Mouse (Mus musculus): ENCODE data around the gene Sowaha.

The Sowaha gene

DNA sequence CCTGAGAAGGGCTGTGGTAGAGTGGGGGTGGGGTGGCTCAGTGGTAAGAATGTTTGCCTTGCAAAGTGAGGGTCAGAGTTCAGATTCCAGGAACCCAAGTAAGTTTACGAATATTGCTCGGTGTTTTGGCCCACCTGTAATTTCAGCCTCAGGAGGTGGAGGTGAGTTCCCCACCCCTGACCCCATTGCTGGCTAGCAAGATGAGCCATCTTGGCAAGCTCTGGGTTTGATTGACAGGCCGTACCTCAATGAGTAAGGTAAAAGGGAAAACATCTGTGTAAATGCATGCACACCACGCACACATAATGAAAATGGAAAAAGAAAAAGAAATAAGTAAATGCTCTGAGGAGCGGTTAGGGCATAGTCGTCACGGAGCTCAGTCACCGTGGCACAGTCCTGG lies 24.3 kb upstream of the Sowaha start:
- DNase-seq: no peak

- no peak for DNase-seq
Measured at GRCm38 (mm10) chr11:53503738-53504137, 23.7 kb upstream of the Sowaha start.

GRCm38 (mm10) chr11:53502039-53502765 lies 22.1 kb upstream of the Sowaha start:
- DNase-seq: no peak

DNA sequence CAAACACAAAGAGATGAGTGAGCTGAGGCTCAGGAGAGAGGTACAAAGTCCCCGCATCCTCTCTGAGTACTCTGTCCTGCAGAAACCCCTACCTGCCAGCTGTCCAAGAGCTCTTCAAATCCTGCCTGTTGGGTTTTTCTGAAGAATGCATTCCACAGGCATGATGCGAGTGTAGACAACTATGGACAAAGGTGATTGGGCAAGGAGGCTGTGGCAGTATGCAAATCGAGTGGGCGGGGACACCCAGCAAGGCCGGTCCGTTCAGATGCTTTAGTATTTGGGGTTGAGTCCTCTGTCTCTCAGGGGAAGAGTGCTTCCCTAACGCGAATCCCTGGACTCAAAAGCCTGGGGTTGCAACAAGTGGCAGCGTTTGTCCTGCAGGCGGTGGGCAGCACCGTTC lies 20.5 kb upstream of the Sowaha start:
- peak in 1 of 2 experiments; percentile 50 for DNase-seq

DNA sequence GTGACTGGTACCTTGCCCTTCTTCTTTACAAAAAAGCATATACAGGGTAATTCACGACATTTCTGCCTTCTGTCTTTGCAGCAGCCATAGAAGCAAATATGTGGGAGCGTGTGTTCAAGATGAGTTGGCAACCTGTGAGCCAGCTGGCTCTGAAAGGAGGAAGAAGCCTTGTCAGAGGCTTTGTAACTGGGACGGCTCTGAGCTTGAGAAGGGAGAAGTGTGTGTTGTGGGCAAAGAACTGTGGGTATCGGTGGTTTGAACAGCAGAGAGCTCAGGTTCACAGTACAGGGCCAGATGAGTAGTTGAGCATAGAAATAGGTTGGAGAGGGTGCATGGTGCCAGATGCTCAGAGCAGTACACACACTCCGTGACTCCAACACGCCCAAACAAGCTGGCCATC lies 16.9 kb upstream of the Sowaha start:
- no peak for DNase-seq

GRCm38 (mm10) chr11:53495417-53495816 lies 15.3 kb upstream of the Sowaha start:
- no peak for DNase-seq

DNA sequence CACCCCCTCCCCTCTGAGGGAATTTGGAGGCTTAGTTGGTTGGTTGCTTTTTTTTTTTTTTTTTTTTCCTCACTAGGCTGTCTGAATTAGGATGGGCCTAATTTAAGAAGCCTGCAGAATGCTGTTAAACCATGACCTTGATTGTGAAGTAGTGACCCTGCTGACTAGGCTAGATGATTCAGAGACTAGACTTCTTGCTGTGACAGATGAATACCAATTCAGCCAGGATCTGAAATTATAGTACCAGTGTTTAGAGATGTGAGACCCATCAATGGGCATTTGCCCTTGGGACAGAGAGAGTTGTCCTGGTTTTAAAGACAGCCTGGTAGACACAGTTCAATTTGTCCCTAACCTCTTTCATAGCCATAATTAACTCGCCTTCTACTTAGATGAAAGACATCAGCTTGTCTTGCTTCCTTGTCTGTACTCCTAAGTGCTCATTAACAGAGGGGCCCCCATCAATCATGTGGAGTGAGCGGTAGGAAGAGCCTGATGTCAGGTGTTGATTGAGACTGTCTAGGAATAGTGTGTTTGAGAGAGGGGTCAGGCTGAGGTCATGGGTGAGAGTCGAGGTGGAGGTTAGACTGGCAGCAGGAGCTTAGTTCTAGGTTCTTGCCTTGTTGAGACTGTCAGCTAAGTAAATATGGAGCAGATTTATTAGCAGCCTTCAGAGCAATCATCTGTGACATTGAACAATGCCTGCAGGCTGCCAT lies 13.3 kb upstream of the Sowaha start:
- no peak for DNase-seq

- no peak for DNase-seq
Measured at GRCm38 (mm10) chr11:53491954-53492401, 11.9 kb upstream of the Sowaha start.

DNA sequence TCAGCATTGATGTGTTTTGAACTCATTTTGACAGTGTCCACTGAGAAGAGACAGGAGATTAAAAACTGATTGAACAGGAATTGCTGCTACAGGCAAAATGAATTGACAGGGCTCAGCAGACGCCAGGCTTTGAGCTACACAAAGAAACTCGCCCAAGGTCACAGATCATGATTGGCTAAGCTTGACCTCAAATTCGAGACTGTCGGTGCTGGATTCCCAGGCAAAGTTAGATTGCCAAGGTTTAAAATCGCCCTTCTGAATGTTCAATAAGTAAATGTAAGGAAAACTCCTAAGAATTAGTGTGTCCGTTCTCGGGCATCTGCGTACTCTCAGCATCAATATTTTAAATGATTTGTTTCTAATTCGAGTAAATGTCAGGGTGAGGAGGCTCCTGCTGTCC lies 9.3 kb upstream of the Sowaha start:
- DNase-seq: no peak

- no peak for DNase-seq
Measured at GRCm38 (mm10) chr11:53489007-53489406, 8.9 kb upstream of the Sowaha start.

GRCm38 (mm10) chr11:53486822-53487594 lies 6.9 kb upstream of the Sowaha start:
- DNase-seq: peak; percentile 56 to 79

DNA sequence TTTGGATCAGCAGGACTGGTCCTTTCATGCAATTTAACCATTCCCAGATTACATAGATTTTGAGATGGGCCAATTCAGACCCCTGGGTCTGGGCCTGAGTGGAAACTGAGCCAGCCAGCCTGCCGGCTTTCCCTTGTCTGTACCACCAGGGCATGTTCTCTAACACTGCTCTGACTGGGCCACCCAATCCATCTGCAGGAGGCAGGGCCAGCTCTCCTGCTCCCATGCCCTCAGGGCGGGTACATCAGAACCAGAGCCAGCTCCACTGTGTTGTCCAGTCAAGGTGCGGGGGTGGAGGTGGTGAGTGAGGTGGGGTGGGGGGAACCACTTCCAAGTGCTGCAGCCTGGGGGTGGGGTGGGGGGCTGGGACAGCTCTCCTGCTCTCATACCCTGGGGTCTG lies 6.3 kb upstream of the Sowaha start:
- no peak for DNase-seq

DNA sequence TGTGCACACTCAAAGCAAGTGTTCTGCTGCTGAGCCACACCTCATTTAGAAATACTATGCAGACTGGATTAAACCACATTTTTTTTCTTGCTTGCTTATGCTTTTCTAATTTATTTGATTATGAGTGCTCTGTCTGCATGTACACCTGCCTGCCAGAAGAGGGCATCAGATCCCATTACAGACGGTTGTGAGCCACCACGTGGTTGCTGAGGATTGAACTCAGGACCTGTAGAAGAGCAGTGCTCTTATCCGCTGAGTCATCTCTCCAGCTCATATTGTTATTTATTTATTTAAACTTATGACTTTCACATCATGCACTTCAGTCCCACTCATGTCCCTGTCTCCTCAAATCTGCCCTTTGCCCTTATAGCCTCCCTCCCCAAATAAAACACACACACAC lies 5.6 kb upstream of the Sowaha start:
- DNase-seq: no peak

- no peak for DNase-seq
Measured at GRCm38 (mm10) chr11:53483159-53483891, 3.3 kb upstream of the Sowaha start.

GRCm38 (mm10) chr11:53481088-53481730 lies 1.1 kb upstream of the Sowaha start:
- DNase-seq: no peak

DNA sequence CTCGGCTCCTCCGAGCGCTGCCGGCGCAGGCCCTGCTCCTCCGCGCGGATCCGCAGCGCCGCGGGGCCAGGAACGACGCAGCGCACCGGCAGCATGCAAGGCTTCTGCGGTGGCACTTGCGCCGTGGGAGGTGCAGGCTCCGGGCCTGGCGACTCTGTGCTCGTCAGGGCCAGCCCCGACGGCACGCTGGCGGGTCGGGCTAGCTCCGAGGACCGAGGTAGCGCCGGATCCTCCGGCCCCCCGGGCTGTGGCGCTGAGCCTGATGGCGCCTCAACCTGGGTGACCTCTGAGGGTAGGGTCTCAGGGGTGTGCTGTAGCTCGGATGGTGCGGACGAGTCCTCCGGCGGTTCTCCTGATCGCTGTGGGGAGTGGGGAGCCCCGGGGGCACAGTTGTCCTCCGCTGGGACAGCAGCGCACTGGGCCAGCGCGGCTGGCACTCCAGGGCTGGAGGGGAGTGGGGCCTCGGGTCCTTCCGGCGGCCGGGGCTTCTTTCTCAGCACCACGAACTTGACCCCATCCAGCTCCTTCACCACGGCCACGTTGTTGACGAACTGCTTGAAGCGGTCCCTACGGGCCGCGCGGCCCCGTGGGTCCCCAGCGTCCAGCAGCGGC lies 797 bp downstream of the Sowaha start:
- DNase-seq: peak in 1 of 2 experiments; percentile 47

DNA sequence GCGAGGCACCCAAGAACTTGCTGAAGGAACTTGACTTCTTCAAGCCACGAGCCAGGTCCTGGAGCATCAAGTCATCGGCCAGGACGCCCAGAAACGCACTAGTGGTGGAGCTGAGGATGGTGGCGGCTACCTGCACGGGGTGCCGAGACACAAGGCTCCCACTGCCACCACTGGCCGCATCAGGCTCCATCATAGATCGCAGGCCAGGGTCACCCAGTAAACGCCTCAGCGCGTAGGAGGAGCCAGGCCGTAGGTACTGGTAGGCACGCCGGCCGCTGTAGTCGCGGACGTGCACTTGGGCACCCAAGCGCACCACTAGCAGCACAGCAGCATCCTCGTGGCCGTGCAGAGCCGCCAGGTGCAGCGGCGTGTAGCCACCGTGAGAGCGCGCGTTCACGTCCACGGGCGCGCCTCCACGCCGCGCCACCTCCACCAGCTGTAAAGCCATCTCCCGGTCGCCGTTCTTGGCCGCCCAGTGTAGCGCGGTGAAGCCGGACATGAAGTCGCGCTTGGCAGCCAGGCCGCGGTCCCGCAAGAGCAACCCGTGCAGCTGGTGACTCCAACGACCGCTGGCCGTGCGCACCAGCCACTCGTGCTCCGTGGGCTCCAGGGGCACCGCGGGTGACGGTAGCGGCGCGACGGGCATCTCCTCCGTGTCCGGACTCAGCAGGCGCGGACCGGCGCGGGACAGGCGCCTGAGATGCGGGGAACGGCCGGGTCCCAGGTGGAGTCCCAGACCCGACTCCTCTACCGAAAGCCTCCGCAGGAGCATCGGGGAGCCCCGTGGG lies 1.5 kb downstream of the Sowaha start:
- no peak for DNase-seq

DNA sequence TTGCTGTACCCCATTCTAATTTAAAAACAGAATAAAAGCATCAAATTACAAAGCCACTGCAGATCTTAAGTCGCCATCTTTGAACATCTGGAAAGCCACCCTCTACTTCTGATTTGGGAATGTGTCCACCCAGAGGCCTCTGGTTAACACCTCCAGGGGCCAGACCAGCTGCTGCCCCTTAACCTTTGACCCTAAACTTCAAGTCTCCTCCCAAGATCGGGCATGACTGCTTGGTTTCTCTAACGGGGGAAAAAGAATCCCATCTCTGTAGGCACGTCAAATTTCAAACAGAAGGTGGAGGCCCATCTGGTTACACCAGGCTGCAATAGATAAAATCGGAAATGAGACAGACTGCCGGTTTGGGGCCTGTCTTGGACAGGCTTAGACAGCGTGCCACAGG lies 2.2 kb downstream of the Sowaha start:
- DNase-seq: no peak

DNA sequence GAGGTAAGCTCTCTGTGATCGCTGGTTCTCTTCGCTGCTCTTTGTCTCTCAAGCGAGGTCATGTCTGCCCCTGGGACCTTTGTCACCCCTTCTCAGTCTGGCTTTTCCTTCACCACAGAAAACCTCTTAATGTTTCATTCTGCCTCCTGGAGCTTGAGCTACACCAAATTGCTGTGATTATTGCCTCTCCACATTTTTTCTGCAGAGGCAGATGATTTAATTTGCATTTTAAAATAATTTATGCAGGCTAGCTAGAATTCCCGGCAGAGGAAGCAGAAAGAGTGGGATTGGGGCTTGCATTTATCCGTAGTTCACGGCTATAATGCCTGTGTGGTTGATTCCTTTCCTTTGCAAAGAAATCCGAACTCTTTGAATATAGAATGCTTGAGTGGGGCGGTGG lies 4.5 kb downstream of the Sowaha start:
- no peak for DNase-seq

DNA sequence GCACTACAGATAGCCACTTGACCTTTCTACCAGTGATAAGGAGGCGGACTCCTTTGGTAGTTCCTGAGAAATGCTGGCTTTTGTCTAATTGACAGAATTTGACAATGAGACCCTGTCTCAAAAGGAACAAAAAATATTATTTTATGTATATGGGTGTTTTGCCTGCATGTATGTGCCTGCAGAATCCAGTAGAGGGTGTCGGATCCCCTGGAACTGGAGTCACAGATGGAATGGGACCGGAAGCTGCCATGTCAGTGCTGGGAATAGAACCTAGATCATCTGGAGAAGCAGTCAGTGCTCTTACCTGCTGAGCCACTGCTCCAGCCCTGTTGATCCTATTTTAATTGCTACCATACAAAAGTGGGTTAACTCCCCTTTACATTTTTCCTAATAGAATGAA lies 7.4 kb downstream of the Sowaha start:
- no peak for DNase-seq
